Mouse (Mus musculus) heart, embryonic 15.5 days (tissue): Measurements from ENCODE around the gene Sycn. TPM values are rescaled to one million over a fixed set of nuclear protein-coding genes. Genes with fewer than 3 reads are reported as not detected.
A peak's percentile ranks its signal among the peaks of the same experiment; 100 is the strongest.
"Not testable (repeated sequence)": the region's sequence is repeated elsewhere in the genome, so short reads cannot be mapped to it uniquely, and the experiment has no call there.

Experiments used
- ATAC-seq: fragments of 200-750 bp; cut with Nextera tagmentation; replicated peaks from 2 replicates; pipeline ENCODE4 v1.8.0; 2017; ENCODE audit warnings: low read depth, moderate TSS enrichment; ENCODE audit not compliant: insufficient number of reproducible peaks, insufficient read depth, low FRiP score
- H3K27ac ChIP-seq: fragments of 300-500 bp; sonication (generic); 2 replicates; pipeline ENCODE4 v1.5.1; 2015; ENCODE audit warnings: mild to moderate bottlenecking, inconsistent platforms
- H3K27me3 ChIP-seq: fragments of 300-500 bp; sonication (generic); 2 replicates; pipeline ENCODE4 v1.6.1; 2015; ENCODE audit warnings: inconsistent platforms
- H3K36me3 ChIP-seq: fragments of 300-500 bp; sonication (generic); 2 replicates; pipeline ENCODE4 v1.6.1; 2015; ENCODE audit warnings: mild to moderate bottlenecking, inconsistent platforms
- H3K4me1 ChIP-seq: fragments of 300-500 bp; sonication (generic); replicated peaks from 2 replicates; pipeline ENCODE4 v1.6.1; 2015; ENCODE audit warnings: inconsistent platforms
- H3K4me2 ChIP-seq: fragments of 300-500 bp; sonication (generic); 2 replicates; pipeline ENCODE4 v1.6.1; 2015; ENCODE audit warnings: inconsistent platforms, mild to moderate bottlenecking, moderate library complexity
- H3K4me3 ChIP-seq: fragments of 300-500 bp; sonication (generic); 2 replicates; pipeline ENCODE4 v1.5.1; 2015; ENCODE audit warnings: mild to moderate bottlenecking, inconsistent platforms
- H3K9ac ChIP-seq: fragments of 300-500 bp; sonication (generic); 2 replicates; pipeline ENCODE4 v1.6.1; 2015; ENCODE audit warnings: mild to moderate bottlenecking, inconsistent platforms
- H3K9me3 ChIP-seq: fragments of 300-500 bp; sonication (generic); replicated peaks from 2 replicates; pipeline ENCODE4 v1.6.1; 2016; ENCODE audit warnings: inconsistent platforms
- WGBS: fragments of 180-500 bp; shearing (Covaris S2); methylation state at CpG from one replicate; pipeline ENCODE4 v1.1.7; 2015; ENCODE audit warnings: mixed read lengths; 5-methylcytosine and 5-hydroxymethylcytosine counted together
- polyA plus RNA-seq: library from polyadenylated mRNA; unstranded; fragments of >200 nt; fragmentation: Nextera tagmentation; extraction: Ambion mirVana; gene quantifications from 2 replicates; pipeline ENCODE4 v1.2.1, GENCODE M21; 2015

The Sycn gene
- not detected in 2 replicates for polyA plus RNA-seq

DNA sequence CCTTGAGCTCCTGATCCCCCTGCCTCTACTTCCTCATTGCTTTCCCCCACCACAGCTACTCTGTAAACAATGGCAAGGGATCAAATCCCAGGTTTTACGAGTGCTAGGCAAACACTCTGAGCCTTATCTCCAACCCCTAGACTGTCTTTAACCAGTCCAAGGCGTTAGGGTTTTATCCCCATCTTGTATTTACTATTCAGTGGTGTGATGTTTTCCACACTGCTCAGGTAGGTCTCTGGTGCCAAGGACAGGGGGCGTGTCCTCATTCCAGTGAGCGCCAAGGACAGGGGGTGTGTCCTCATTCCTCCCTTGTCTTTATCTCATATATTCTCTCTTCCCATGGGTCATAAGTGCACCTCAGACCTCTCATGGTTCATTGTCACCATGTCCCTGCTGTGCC is at the start of gene Sycn:
Sycn (plus strand) TSS at position 360 of the 400 bp plus-strand sequence.
- Histone ChIP-seq H3K4me3 (no peak within 1 kb of the TSS), H3K27ac (no peak within 1 kb of the TSS), H3K27me3 (peaks cover 27% of the 10 kb centered on the region), H3K4me2 (no peak within 1 kb of the TSS), H3K4me1 (peaks cover 6% of the 10 kb centered on the region), H3K36me3 (no peaks in the 10 kb centered on the region), H3K9me3 (no peaks in the 10 kb centered on the region), H3K9ac (no peak within 1 kb of the TSS)
- WGBS, result 54% methylated on average over 4 of the region's 4 CpGs
- no peak for ATAC-seq

DNA sequence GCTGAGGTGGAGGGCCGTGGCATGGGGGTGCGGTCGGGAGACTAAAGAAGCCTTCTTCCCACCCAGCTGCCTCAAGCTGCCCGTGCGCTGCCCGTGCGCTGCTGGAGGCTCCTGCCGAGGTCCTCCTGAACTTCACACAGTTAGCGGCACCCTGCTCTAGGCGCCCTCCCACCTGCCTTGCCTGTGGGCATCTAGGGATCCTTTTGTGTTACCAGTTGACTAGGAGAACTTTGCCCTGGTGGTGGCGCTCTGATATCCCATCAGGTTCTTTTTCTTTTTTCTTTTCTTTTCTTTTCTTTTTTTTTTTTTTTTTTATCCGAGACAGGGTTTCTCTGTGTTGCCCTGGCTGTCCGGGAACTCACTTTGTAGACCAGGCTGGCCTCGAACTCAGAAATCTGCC is 49.8 kb upstream of the Sycn start:
- Histone ChIP-seq H3K4me1 (peaks cover 9% of the 10 kb centered on the region), H3K27me3 (peaks cover 16% of the 10 kb centered on the region; the same call in 1 of the 2 replicates), H3K27ac (no peak overlapping the region), H3K9me3 (no peaks in the 10 kb centered on the region), H3K4me2 (peak overlapping the region; percentile 25; the same call in 1 of the 2 replicates), H3K9ac (no peak overlapping the region), H3K4me3 (no peak overlapping the region), H3K36me3 (no peaks in the 10 kb centered on the region)
- 28% methylated on average over 14 of the region's 14 CpGs for WGBS
- no peak for ATAC-seq

DNA sequence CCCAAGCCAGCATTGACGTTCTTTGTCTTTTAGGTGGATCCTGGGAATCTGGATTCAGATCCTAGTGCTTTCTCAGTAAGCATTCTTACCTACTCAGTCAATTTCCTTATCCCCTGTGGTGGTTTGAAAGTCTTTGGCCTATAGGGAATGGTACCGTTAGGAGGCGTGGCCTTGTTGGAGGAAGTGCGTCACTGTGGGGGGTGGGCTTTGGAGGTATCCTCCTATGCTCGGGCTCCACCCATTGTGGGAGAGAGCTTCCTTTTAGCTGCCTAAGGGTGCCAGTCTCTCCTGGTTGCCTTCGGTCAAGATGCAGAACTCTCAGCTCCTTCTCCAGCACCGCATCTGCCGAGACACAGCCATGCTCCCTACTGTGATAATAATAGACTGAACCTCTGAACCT is 48.4 kb upstream of the Sycn start:
- peaks cover 16% of the 10 kb centered on the region; the same call in 1 of the 2 replicates for H3K27me3 ChIP-seq
- 83% methylated on average over 8 of the region's 8 CpGs for whole genome bisulfite sequencing
- no peak for ATAC-seq
- no peak overlapping the region for H3K4me2 ChIP-seq
- H3K27ac ChIP-seq, result no peak overlapping the region
- H3K36me3 ChIP-seq, result no peaks in the 10 kb centered on the region
- H3K9me3 ChIP-seq, result no peaks in the 10 kb centered on the region
- no peak overlapping the region for H3K9ac ChIP-seq
- no peak overlapping the region for H3K4me3 ChIP-seq
- peaks cover 9% of the 10 kb centered on the region for H3K4me1 ChIP-seq

- Histone ChIP-seq H3K9ac (no peak overlapping the region), H3K4me2 (no peak overlapping the region), H3K9me3 (no peaks in the 10 kb centered on the region), H3K27me3 (no peaks in the 10 kb centered on the region), H3K27ac (no peak overlapping the region), H3K4me3 (no peak overlapping the region), H3K4me1 (peaks cover 4% of the 10 kb centered on the region), H3K36me3 (no peaks in the 10 kb centered on the region)
- no peak for ATAC-seq
- WGBS, result 76% methylated on average over 11 of the region's 11 CpGs
Observed at GRCm38 (mm10) chr7:28495426-28495825, 45.3 kb upstream of the Sycn start.

DNA sequence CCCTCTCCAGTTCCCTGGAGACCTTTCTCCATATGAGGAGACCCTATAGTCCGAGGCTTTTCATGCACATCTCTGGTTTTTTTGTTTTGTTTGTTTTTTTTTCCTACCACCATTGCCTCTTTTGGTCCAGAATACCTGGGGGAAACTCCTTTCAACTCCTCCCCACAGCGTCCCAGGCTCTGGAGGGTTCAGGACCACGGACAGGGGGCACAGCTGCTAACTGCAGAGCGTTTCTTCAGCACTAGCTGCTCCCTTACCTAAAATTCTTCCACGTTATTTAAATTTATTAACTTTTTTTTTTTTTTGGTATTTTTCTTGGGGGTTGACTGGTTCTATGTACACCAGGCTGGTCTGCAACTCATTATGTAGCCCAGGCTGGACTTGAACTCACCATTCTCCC is 35.1 kb upstream of the Sycn start:
- Histone ChIP-seq H3K4me2 (no peak overlapping the region), H3K4me3 (no peak overlapping the region), H3K9me3 (no peaks in the 10 kb centered on the region), H3K27me3 (peaks cover 8% of the 10 kb centered on the region; the same call in 1 of the 2 replicates), H3K4me1 (no peaks in the 10 kb centered on the region), H3K9ac (no peak overlapping the region), H3K27ac (no peak overlapping the region), H3K36me3 (no peaks in the 10 kb centered on the region)
- 7% methylated on average over 5 of the region's 5 CpGs for WGBS
- no peak for ATAC-seq

DNA sequence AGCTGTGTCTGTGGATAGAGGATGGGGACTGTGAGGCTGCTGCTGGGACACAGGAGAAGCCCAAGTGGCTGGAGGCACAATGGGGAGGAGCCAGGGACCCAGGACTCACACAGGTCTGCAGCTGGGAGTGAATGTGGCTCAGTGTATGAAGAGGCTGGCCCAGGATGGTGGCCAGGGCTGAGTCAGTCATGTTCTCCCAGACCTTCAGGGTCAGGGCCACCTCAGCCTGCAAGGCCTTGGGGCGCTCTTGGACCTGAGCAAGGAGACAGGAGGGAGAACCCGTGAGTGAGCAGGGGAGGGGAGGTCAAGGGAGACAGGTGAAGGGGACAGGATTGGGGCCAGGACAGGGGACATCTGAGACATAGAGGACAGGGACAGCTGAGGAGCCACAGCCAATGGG is 31.6 kb upstream of the Sycn start:
- H3K4me1 ChIP-seq, H3K4me3 ChIP-seq, H3K36me3 ChIP-seq, H3K9ac ChIP-seq, H3K27ac ChIP-seq, H3K9me3 ChIP-seq, ATAC-seq, H3K27me3 ChIP-seq, H3K4me2 ChIP-seq: not testable (repeated sequence)
- 60% methylated on average over 2 of the region's 2 CpGs for WGBS

DNA sequence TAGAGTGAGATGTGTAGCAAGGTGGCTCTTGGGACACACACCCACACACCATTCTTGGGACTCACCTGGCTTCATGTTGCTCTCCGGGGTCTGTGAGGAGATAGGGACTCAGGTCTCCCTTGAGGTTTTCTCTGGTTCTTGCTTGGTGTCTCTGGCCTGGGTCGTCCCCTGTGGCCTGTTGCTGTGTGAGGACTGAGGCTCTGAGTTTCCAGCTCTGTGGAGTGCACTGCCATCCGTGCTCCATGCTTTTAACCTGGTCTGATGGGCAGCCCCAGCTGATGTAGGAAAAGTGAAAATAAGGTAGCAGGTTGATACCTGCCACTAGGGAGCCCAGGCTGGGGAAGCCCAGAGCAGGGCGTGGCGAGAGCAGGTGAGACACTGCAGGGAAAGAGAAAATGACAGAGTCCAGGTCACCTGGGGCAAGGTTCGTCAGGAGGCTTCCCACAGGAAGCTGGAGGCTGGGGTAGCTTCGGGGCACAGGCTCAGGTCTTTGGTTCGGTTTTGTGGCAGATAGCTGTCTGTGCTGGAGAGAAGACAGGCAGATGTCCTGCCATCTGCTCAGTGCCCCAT is 30.2 kb upstream of the Sycn start, which contains the start of gene Ifnl2:
Ifnl2 (minus strand) TSS at position 51 of the 570 bp plus-strand sequence.
- WGBS, result 59% methylated on average over 8 of the region's 8 CpGs
- H3K27me3 ChIP-seq, H3K9ac ChIP-seq, H3K27ac ChIP-seq, H3K4me1 ChIP-seq, ATAC-seq, H3K4me3 ChIP-seq, H3K36me3 ChIP-seq, H3K4me2 ChIP-seq, H3K9me3 ChIP-seq: not testable (repeated sequence)

DNA sequence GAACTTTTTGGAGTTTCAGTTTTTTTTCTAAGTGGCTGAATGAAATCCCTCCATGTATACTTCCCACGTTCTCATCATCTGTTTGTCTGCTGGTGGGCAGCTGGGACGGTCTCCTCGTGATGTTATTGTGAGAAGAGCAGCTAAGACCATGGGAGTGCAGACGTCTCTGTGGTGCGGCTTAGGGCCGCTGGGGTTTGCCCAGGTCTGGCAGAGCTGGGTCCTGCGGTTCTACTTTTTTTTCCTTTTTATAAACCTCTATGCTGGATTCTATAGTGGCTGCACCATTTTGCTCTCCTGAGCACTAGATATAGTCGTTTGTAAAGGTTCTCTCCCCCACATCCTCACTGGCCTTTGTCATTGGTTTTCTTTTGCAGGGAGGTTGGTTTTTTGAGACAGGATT is 29.2 kb upstream of the Sycn start:
- H3K27me3 ChIP-seq, result peaks cover 3% of the 10 kb centered on the region; the same call in 1 of the 2 replicates
- H3K9me3 ChIP-seq, result no peaks in the 10 kb centered on the region
- H3K4me2 ChIP-seq, result no peak overlapping the region
- H3K36me3 ChIP-seq, result no peaks in the 10 kb centered on the region
- no peak for ATAC-seq
- no peaks in the 10 kb centered on the region for H3K4me1 ChIP-seq
- 68% methylated on average over 8 of the region's 8 CpGs for WGBS
- H3K4me3 ChIP-seq, result no peak overlapping the region
- no peak overlapping the region for H3K9ac ChIP-seq
- no peak overlapping the region for H3K27ac ChIP-seq

DNA sequence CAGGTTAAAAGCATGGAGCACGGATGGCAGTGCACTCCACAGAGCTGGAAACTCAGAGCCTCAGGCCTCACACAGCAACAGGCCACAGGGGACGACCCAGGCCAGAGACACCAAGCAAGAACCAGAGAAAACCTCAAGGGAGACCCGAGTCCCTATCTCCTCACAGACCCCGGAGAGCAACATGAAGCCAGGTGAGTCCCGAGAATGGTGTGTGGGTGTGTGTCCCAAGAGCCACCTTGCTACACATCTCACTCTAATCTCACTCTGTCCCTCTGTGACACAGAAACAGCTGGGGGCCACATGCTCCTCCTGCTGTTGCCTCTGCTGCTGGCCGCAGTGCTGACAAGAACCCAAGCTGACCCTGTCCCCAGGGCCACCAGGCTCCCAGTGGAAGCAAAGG is 18.1 kb upstream of the Sycn start, which contains the start of gene Ifnl3:
Ifnl3 (plus strand) TSS at position 301 of the 400 bp plus-strand sequence.
- H3K27ac ChIP-seq, H3K4me3 ChIP-seq, H3K9ac ChIP-seq, H3K27me3 ChIP-seq, ATAC-seq, H3K9me3 ChIP-seq, H3K4me1 ChIP-seq, H3K36me3 ChIP-seq, H3K4me2 ChIP-seq: not testable (repeated sequence)
- WGBS, result 71% methylated on average over 5 of the region's 6 CpGs

DNA sequence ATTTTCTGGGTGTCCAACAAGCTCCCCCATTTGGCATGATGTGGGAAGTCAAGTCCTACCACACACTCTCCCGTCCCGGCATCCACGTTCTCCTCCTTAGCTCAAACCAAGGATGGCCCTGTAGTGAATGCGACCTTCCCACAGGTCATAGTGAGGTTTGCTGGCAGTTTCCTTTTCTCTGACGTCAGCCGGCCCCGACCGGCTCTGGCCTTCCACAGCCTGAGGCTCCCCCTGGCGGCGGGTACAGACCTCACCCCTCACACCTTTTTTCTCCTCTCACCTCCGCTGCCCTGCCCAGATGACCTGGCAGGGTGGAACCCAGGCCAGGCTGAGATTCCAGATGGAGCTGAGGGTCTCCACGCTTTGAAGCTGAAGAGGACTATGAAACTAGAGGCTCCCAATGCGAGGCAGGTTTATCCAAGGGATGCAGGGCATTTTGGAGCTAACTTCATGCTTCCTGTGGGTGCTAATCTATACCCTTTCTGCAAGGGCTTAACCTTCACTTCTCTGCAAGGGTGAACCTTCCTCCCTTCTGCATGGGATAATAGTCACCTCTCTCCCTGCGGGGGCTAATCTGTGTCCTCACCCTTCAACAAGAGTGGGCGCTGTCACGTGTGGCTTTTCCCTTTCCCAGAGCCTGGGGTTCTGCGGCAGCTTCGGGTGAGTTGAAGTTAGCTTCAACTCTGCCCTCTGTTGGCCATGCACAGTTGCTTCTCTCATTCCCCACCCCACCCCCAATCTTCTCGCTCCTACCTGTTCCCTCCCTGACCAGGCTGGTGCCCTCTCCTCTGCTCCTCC is 12.6 kb upstream of the Sycn start:
- H3K9ac ChIP-seq, result no peak overlapping the region
- ATAC-seq, result peak; percentile 64; the same call in 1 of the 2 replicates
- H3K4me3 ChIP-seq, result no peak overlapping the region
- peak overlapping the region; percentile 24; the same call in 1 of the 2 replicates for H3K4me2 ChIP-seq
- H3K36me3 ChIP-seq, result no peaks in the 10 kb centered on the region
- H3K27ac ChIP-seq, result no peak overlapping the region
- H3K4me1 ChIP-seq, result peaks cover 4% of the 10 kb centered on the region; the same call in 1 of the 2 replicates
- no peaks in the 10 kb centered on the region for H3K9me3 ChIP-seq
- 0 out of 2 replicates have a peak, but pooled peaks cover 4% of the 10 kb centered on the region for H3K27me3 ChIP-seq
- WGBS, result 7% methylated on average over 19 of the region's 19 CpGs

DNA sequence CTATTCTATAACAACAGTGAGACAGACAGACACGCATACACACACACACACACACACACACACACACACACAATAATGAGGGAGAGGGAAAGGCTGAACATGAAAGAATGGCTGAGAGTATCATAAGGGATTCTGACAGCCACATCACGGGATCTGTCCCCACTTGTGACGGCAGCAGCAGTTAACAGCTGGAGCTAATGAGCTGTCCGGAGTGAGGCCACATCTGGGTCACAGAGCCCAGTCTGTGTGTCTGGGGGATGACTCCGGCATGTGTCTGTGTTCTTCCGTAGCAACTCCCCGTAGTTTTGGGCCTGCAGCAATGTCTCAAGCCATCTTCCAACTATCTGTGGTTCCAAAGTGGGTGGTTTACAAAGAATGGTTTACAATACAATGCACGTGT is 8.7 kb upstream of the Sycn start:
- Histone ChIP-seq H3K4me3 (no peak overlapping the region), H3K4me2 (no peak overlapping the region), H3K36me3 (no peaks in the 10 kb centered on the region), H3K4me1 (peaks cover 4% of the 10 kb centered on the region; the same call in 1 of the 2 replicates), H3K27ac (no peak overlapping the region), H3K9ac (no peak overlapping the region), H3K9me3 (no peaks in the 10 kb centered on the region), H3K27me3 (0 out of 2 replicates have a peak, but pooled peaks cover 4% of the 10 kb centered on the region)
- 77% methylated on average over 8 of the region's 8 CpGs for WGBS
- no peak for ATAC-seq
